Mouse (Mus musculus): ENCODE data around the gene Pex6. TPM values are rescaled to one million over a fixed set of nuclear protein-coding genes. Genes with fewer than 3 reads are reported as not detected.

Pex6 gene
- polyA plus RNA-seq, 1 experiment, result 74.9 TPM

- H3K27ac ChIP-seq (ENCODE audit: insufficient read depth, low read depth, low read length), result no peak overlapping the region
- H3K4me3 ChIP-seq (ENCODE audit: low read depth, low read length), result no peak overlapping the region
- WGBS, result 73% methylated on average over 16 of the region's 16 CpGs
- no peaks in the 10 kb centered on the region for H3K27me3 ChIP-seq (ENCODE audit: control insufficient read depth, insufficient read depth, low read length)
- H3K4me1 ChIP-seq (ENCODE audit: control insufficient read depth, insufficient read depth, insufficient read length, low read length), result peaks cover 13% of the 10 kb centered on the region
- TF ChIP-seq POLR2A (IDR thresholded peaks at IDR 0.05; ENCODE audit: low read depth, low read length) (no peak), CTCF (IDR thresholded peaks at IDR 0.05; ENCODE audit: extremely low read depth, insufficient read length, insufficient replicate concordance, low read depth, low read length) (no peak)
- peaks cover 46% of the 10 kb centered on the region for H3K36me3 ChIP-seq (ENCODE audit: control insufficient read depth, insufficient read depth, low read length)
Measured at GRCm38 (mm10) chr17:46682654-46683389, 28.4 kb upstream of the Pex6 start.

GRCm38 (mm10) chr17:46685913-46686312 is 25.4 kb upstream of the Pex6 start:
- WGBS, result 85% methylated on average over 6 of the region's 6 CpGs
- TF ChIP-seq POLR2A (IDR thresholded peaks at IDR 0.05; ENCODE audit: low read depth, low read length) (no peak), CTCF (IDR thresholded peaks at IDR 0.05; ENCODE audit: extremely low read depth, insufficient read length, insufficient replicate concordance, low read depth, low read length) (no peak)
- Histone ChIP-seq H3K36me3 (ENCODE audit: control insufficient read depth, insufficient read depth, low read length) (peaks cover 53% of the 10 kb centered on the region), H3K4me3 (ENCODE audit: low read depth, low read length) (no peak overlapping the region), H3K27me3 (ENCODE audit: control insufficient read depth, insufficient read depth, low read length) (no peaks in the 10 kb centered on the region), H3K4me1 (ENCODE audit: control insufficient read depth, insufficient read depth, insufficient read length, low read length) (peaks cover 5% of the 10 kb centered on the region; the same call in 1 of the 2 replicates), H3K27ac (ENCODE audit: insufficient read depth, low read depth, low read length) (no peak overlapping the region)

GRCm38 (mm10) chr17:46690665-46691064 is 20.6 kb upstream of the Pex6 start:
- H3K27ac ChIP-seq (ENCODE audit: insufficient read depth, low read depth, low read length), result no peak overlapping the region

GRCm38 (mm10) chr17:46691390-46691789 is 19.9 kb upstream of the Pex6 start:
- TF ChIP-seq CTCF (IDR thresholded peaks at IDR 0.05; ENCODE audit: extremely low read depth, insufficient read length, insufficient replicate concordance, low read depth, low read length), result no peak
- no peak for TF ChIP-seq POLR2A (IDR thresholded peaks at IDR 0.05; ENCODE audit: low read depth, low read length)
- no peak overlapping the region for H3K27ac ChIP-seq (ENCODE audit: insufficient read depth, low read depth, low read length)
- H3K4me1 ChIP-seq (ENCODE audit: control insufficient read depth, insufficient read depth, insufficient read length, low read length), result no peaks in the 10 kb centered on the region
- H3K27me3 ChIP-seq (ENCODE audit: control insufficient read depth, insufficient read depth, low read length), result no peaks in the 10 kb centered on the region
- peaks cover 24% of the 10 kb centered on the region for H3K36me3 ChIP-seq (ENCODE audit: control insufficient read depth, insufficient read depth, low read length)
- WGBS, result 84% methylated on average over 2 of the region's 2 CpGs
- no peak overlapping the region for H3K4me3 ChIP-seq (ENCODE audit: low read depth, low read length)

More at GRCm38 (mm10) chr17:46690665-46691064, 20.6 kb upstream of the Pex6 start:
- Histone ChIP-seq H3K4me1 (ENCODE audit: control insufficient read depth, insufficient read depth, insufficient read length, low read length) (no peaks in the 10 kb centered on the region), H3K27me3 (ENCODE audit: control insufficient read depth, insufficient read depth, low read length) (no peaks in the 10 kb centered on the region), H3K36me3 (ENCODE audit: control insufficient read depth, insufficient read depth, low read length) (peaks cover 31% of the 10 kb centered on the region), H3K4me3 (ENCODE audit: low read depth, low read length) (no peak overlapping the region)
- TF ChIP-seq POLR2A (IDR thresholded peaks at IDR 0.05; ENCODE audit: low read depth, low read length), result no peak
- TF ChIP-seq CTCF (IDR thresholded peaks at IDR 0.05; ENCODE audit: extremely low read depth, insufficient read length, insufficient replicate concordance, low read depth, low read length), result no peak
- WGBS, result 90% methylated on average over 12 of the region's 12 CpGs

GRCm38 (mm10) chr17:46694517-46695063 is 16.7 kb upstream of the Pex6 start:
- peaks cover 11% of the 10 kb centered on the region; the same call in 1 of the 2 replicates for H3K36me3 ChIP-seq (ENCODE audit: control insufficient read depth, insufficient read depth, low read length)
- no peaks in the 10 kb centered on the region for H3K27me3 ChIP-seq (ENCODE audit: control insufficient read depth, insufficient read depth, low read length)
- no peak overlapping the region for H3K27ac ChIP-seq (ENCODE audit: insufficient read depth, low read depth, low read length)
- TF ChIP-seq POLR2A (IDR thresholded peaks at IDR 0.05; ENCODE audit: low read depth, low read length), result no peak
- TF ChIP-seq CTCF (IDR thresholded peaks at IDR 0.05; ENCODE audit: extremely low read depth, insufficient read length, insufficient replicate concordance, low read depth, low read length), result no peak
- H3K4me1 ChIP-seq (ENCODE audit: control insufficient read depth, insufficient read depth, insufficient read length, low read length), result peaks cover 14% of the 10 kb centered on the region
- H3K4me3 ChIP-seq (ENCODE audit: low read depth, low read length), result no peak overlapping the region
- WGBS, result 92% methylated on average over 1 of the region's 1 CpGs

GRCm38 (mm10) chr17:46698515-46698914 is 12.7 kb upstream of the Pex6 start:
- Histone ChIP-seq H3K27ac (ENCODE audit: insufficient read depth, low read depth, low read length) (peak overlapping the region; percentile 68), H3K4me1 (ENCODE audit: control insufficient read depth, insufficient read depth, insufficient read length, low read length) (peaks cover 27% of the 10 kb centered on the region), H3K27me3 (ENCODE audit: control insufficient read depth, insufficient read depth, low read length) (no peaks in the 10 kb centered on the region), H3K4me3 (ENCODE audit: low read depth, low read length) (no peak overlapping the region), H3K36me3 (ENCODE audit: control insufficient read depth, insufficient read depth, low read length) (peaks cover 3% of the 10 kb centered on the region; the same call in 1 of the 2 replicates)
- TF ChIP-seq POLR2A (IDR thresholded peaks at IDR 0.05; ENCODE audit: low read depth, low read length) (no peak), CTCF (IDR thresholded peaks at IDR 0.05; ENCODE audit: extremely low read depth, insufficient read length, insufficient replicate concordance, low read depth, low read length) (no peak)
- 87% methylated on average over 6 of the region's 6 CpGs for WGBS

- Histone ChIP-seq H3K4me3 (ENCODE audit: low read depth, low read length) (no peak overlapping the region), H3K27me3 (ENCODE audit: control insufficient read depth, insufficient read depth, low read length) (no peaks in the 10 kb centered on the region), H3K36me3 (ENCODE audit: control insufficient read depth, insufficient read depth, low read length) (peaks cover 3% of the 10 kb centered on the region; the same call in 1 of the 2 replicates), H3K27ac (ENCODE audit: insufficient read depth, low read depth, low read length) (peak overlapping the region; percentile 68), H3K4me1 (ENCODE audit: control insufficient read depth, insufficient read depth, insufficient read length, low read length) (peaks cover 32% of the 10 kb centered on the region)
- TF ChIP-seq CTCF (IDR thresholded peaks at IDR 0.05; ENCODE audit: extremely low read depth, insufficient read length, insufficient replicate concordance, low read depth, low read length) (no peak), POLR2A (IDR thresholded peaks at IDR 0.05; ENCODE audit: low read depth, low read length) (no peak)
- WGBS, result 62% methylated on average over 5 of the region's 5 CpGs
Measured at GRCm38 (mm10) chr17:46699245-46699644, 12.0 kb upstream of the Pex6 start.

Data from small intestine, adult 2 months (tissue).